Mouse (Mus musculus) left cerebral cortex, postnatal 36 days (tissue): Measurements from ENCODE around the gene Rala. TPM values are rescaled to one million over a fixed set of nuclear protein-coding genes. Genes with fewer than 3 reads are reported as not detected.

ENCODE experiments used
- DNase-seq, 2 experiments: peaks; one replicate each; pipeline ENCODE4 v3.0.0; 2021 to 2022; ENCODE audit warnings: low spot score in 2 of 2, mixed read lengths in 1 of 2
- intact Hi-C: fragments of 180-260 bp; cut with DNase I; formaldehyde crosslinking; loops from one replicate; pipeline ENCODE4 v1.15.1; 2025
- total RNA-seq, 2 experiments: library from RNA; stranded (reverse); gene quantifications; 2 replicates each; pipeline ENCODE4 v1.2.3; 2021

Rala gene
- total RNA-seq, 2 experiments from 2014 or later, result 60.9 to 61.8 TPM

DNA sequence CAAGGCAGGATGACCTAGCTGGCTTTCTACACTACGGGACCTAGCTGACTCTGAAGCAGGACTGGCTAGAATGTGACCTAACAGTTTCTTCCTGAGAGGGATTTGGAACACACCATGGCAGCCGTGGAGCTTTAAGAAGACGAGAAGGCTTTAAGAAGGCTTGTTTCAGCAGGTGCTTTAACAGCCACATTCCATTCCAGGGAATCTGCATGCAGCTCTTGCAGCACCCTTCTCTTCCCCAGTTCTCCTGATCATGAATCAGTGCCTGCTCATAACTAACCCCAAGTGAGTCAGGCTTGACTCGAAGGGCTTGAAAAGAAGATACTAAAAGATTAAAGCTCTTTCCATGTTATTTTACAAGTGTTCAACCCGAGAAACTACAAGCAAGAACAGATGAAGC lies 43.4 kb downstream of the Rala start:
- DNase-seq, result no peak
- intact Hi-C loops, result no loop called here

DNA sequence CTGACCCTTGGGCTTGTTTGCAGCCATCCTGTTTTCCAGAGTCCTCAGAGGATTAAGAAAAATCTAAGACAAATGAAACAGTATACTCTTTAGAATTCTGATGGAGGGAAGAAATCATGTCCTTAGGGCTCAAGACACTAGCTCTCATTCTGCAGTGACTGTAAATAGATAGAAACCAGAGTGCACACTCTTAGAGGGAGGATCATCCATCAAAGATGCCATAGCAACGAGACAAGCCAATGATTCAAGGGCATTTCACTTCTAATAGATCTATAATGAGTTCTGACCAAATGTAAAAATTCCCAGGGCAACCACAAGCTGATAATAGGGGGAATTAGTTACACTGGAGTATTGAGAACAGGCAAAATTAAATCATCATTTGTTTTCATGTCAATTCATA lies 47.0 kb downstream of the Rala start:
- intact Hi-C loops, result no loop called here
- no peak for DNase-seq

DNA sequence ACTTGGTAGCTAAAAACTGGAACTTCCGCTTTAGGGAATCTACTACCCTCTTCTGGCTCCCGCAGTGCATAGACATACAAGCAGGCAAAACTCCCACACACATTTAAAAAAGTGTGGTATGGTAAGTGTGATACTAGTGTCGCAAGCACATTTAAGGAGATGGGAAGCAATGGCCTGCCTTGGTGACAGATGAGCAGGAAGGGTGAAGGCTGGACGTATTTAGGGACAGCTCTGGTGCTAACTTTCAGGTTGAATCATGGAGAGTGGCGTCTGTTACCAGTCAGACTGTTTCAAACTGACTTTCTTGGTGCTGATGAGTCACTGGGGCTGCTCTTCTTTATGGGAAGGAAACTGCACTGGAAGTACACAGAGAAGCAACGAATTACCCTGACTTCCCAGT lies 52.5 kb downstream of the Rala start:
- DNase-seq, result peak; percentile 30

DNA sequence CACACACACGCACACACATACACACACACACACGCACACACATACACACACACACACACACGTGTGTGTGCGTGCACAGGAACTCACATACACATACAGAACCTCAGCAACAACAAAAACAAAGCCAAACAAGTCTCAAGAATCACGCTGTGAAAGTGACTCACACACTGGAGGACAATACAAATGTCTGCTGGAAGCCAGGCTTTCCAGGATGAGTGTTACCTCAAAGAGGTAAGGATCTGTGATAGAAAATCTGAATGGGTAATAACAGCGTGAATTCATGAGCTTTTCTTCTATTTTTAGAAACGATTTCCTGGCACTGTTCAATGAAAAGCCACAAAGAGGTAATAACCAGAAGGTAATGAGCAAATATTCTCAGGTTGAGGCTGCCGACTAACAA lies 59.8 kb downstream of the Rala start:
- intact Hi-C loops, result no loop called here
- DNase-seq, result no peak

More for the DNA sequence above, 52.5 kb downstream of the Rala start:
- intact Hi-C loops, result no loop called here

DNA sequence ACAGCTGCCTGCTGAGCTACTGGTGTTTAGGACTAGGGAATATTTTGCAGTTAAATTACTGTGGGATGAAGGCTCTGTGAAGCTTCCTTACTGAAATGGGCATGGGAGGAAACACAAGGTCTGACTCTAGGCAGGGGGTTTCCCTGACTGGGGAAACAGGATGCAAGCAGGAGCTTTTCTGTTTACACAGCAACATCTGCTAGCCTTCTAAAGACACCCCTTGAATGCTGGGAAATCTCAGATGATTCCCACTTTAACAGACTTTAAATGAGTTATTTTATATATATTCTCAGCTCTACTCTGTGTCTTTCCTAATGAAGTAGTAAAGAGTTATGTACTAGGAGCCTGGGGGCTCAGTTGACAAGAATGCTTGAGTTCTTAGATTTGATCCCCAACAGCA lies 65.0 kb downstream of the Rala start:
- DNase-seq, result no peak
- intact Hi-C loops, result no loop called here

DNA sequence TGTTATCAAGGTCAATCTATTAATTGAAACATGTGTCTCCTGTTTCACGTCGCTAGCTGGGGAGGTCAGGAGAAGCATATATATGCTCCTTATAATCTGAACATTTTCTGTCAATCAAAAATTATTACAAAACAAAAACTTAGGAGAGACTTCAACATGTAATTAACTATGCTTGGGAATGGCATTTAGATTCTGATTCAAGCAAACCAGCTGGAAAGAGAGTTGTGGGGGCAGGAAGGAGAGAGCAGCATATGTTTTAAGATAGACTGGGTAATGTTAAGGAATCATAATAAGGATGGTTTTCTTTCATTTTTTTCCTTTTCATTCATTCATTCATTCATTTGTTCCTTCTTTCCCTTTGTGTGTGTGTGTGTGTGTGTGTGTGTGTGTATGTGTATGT lies 77.3 kb downstream of the Rala start:
- intact Hi-C loops, result no loop called here
- peak in 1 of 2 experiments; percentile 18 for DNase-seq

DNA sequence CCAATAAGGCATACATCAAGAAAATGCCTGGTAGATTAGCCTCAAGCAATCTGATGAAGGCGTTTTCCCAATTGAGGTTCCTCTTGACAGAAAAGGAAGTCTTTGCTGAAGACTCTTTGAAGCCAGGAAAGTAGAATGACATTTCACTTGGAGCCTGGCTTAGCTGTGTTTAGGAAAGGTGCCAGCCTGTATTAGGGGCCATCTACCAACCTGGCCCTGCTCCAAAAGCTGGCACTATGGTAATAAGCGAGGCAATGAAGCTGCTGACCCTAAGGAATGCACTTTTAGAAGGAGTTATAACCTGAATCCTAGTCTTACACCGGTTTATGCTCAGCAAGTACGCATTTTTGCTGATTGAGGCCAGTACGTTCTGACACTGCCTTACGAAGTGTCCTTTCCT lies 83.5 kb downstream of the Rala start:
- DNase-seq, result no peak
- intact Hi-C loops, result no loop called here

DNA sequence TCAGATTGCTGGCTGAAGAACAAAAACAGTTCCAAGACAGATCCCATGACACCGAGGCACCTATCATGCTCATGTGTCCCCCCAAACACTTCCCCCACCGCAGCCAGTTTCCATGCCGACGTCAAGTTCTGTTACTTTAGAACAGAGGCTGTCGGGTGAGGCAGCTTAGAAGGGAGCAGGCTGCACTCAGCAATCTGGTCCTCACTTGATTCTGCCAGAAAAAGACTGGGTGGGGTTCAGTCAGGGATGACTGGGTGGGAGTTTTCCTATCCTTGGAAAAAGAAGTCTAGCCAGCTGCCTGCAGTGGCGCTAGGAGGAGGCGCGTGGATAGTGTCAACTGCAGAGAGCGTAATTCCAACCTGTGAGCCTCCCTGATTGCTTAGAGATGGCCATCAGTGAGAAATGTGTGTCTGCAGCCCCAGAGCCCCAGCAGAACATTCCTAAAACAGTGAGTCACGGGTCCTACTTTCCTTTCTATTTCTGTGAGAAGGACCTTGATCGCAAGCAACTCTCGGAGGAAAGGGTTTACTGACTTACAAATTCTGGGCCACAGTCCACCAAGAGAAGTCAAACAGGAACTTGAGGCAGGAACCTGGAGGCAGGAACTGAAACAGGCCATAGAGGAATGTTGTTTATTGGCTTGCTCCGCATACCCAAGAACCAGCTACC lies 84.5 kb downstream of the Rala start:
- intact Hi-C loops, result no loop called here

DNA sequence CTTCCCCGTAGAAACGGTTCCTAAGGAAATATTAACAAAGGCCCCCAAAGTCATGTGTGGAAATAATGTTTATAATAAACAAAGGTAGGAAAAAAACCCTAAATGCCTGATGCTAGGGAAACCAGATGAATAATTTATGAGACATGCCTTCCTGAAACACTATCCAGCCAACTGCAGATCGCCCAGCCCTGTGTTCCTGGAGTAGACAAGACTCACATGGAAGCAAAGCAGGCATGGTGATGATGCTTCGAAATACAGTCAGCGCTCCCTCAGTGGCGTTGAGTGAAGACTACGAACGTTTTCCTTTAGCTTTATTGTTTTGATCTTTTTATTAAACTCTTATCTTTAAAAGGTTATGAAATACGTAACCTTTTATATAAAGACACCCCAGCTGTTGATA lies 87.0 kb downstream of the Rala start:
- no peak for DNase-seq
- intact Hi-C loops, result no loop called here

More for the DNA sequence above, 84.5 kb downstream of the Rala start:
- peak; percentile 38 to 59 for DNase-seq

DNA sequence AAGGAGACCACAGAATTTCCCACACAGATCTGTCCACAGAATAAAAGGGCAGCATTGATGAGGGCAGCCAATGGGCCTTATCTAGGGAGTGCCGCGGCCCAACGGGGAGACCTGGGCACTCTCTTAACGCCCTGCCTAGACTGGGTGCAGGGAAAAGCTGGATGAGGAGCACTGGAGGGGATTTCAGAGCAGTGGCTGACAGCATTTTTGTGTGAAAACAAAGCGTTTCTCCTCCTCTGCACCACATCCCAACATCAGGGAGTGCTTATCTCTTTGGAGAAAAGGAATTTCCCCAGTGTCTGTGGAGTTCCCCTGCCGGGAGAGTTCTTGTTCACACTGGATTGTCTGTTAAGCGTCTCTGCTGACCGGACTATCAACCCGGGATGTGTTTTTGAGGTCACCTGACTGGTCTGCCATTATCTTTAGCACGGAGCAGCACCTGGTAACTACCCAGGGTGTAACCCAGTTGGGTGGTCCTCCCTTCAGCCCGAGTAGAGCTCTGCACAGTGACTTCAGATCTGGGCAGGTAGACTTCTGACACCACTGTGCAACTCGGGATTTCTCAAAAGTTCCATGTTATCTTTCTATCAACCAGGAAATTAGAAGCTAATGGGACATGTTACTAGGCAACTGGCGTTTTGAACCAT lies 88.4 kb downstream of the Rala start:
- DNase-seq, result no peak
- intact Hi-C loops, result no loop called here

DNA sequence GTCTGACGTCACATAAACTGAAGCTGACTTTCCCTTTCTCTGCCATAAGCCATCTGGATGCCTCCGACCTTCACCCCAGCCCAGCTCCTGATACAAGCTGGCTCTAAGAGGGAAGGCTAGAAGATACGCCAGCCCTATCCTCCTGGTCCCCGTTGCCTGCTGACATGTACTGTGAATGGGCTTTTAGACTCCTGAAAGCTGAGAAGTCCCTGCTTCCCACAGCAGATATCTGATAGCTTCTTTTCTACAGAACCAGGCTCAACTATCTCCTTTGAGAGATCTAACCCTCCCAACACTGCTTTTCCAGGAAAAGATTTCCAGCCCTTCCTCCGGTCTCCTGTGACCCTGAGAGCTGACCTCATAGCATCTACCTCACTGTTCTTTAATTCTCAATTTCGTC lies 89.3 kb downstream of the Rala start:
- no peak for DNase-seq
- intact Hi-C loops, result no loop called here

DNA sequence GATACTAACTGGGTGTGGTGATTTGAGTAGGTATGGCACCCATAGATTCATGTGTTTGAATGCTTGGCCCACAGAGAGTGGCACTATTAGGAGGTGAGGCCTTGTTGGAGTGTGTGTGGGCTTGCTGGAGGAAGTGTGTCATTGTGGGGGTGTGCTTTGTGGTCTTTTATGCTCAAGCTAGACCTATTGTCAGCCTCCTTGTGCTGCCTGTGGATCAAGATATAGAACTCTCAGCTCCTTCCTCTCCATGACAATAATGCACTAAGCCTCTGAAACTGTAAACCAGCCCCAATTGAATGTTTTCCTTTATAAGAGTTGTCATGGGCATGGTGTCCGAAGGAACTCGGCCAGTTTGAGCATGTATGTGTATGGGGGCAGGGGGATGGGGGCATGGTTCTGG lies 100.7 kb downstream of the Rala start:
- DNase-seq, result no peak

DNA sequence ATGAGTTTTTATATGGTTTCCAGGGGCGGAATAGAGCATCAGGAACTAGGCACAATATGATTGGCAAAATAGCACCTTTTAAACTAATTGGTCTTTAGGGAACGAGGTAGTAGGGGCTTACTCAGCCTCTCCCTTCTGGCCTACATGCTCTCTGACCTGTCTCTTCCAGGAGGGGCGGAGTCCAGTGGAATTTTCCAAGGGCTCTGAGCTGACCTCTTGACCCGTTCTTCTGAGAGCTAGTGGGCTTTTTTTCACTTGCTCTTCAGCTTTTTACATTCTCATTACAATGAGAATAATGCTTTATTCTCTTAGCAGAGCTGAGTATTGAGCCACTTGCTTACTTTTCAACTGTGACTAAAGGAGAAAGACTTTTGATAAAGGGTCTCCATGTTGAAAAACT lies 101.3 kb downstream of the Rala start:
- no peak for DNase-seq
- intact Hi-C loops, result no loop called here

More for the DNA sequence above, 100.7 kb downstream of the Rala start:
- intact Hi-C loops, result no loop called here

DNA sequence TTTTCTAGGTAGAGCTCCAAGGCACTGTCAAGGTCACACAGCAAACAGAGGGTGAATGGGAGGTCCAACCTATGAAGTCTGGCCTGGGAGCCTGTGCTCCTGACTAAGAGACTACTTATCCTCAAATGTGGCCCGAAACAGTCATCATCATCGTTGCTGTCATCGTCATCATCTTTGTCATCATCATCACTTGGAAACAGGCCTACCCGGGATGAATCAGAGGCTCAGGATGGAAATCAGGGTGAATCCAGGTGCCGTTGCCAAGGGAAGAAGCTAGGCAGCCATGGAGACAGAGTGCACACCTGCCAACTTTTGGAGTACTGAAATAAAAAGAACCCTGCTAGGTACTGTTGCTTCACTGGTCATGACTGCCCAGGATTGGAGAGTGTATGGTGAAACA lies 104.9 kb downstream of the Rala start:
- peak; percentile 21 to 23 for DNase-seq
- intact Hi-C loops, result no loop called here

DNA sequence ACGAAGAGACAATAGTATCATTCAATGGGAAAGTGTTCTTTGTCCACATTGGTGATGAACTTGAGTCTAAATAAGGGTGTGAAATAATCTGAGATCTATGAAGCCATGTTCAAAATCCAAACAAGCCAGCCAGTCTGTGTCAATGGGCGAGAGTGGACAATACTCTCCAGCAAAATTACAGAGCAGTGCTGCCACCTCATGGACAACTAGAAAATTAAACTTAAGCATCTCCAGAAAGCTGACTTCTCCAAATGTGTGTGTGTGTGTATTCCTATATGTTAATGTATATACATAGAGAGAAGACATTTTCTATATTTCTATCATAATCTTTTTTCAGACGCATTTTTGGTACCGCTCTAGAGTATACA lies 105.6 kb downstream of the Rala start:
- intact Hi-C loops, result no loop called here
- peak in 1 of 2 experiments; percentile 31 for DNase-seq

DNA sequence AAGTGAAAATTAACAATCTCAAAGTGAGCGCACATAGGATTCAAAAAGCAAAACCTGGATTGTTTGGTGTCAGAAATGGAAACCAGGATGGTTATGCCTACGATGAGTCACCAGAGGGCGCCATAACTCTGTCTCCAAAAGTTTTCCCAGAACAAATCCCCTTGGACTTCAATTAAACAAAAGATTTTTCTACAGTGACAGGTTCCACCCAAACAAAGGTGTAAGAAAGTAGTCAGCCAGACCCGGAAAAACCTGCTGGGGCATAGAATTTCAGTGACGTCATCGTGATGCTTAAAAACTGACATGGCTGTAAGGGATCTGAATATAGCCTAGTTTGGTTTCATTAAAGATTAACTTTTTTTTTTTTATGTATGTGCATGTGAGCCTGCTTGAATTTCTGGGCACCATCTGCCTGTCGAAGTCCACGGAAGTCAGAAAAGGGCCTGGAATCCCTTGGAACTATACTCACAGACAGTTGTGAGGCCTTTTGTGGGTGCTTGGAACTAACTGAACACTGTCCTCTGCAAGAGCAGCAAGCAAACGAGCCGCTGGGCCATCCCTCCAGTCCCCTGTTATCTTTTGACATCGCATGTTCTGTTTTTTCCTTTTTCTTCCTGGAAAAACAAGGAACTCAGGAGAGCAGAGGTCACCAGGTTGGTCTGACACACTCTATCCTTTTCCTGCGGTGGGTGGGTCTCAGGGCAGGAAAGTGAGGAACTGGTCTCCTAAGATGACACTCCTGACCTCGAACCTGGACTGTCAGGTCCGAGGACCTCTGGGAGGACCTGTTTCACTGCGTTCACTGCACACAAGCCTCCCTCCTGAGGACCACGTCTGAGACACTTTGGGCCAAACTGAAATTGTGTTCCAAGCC lies 106.2 kb downstream of the Rala start:
- intact Hi-C loops, result loop anchor here (1.0 kb wide), 1 partner anchor 145 kb away; no protein-coding TSS in a partner anchor
- peak; percentile 18 to 37 for DNase-seq

DNA sequence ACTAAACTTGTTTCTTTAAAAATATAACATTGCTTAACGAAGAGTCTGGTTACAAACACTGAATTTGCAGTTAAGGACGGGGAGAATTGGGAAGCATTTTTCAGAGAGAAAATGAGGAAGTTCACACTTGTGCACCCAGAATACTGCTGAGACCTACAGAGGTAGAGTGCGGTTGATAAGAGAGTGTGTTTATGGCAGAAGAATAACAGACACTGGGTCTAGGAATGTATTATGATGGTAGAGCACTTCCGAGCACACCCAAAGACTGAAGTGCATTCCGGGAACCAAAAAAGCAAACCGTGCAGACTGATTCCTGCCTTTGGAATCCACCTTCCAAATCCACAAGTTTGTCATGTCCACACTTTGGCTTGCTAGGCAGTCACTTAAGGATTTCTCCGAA lies 107.2 kb downstream of the Rala start:
- DNase-seq, result no peak
- intact Hi-C loops, result loop anchor here (1.0 kb wide), 1 partner anchor 146 kb away; no protein-coding TSS in a partner anchor

DNA sequence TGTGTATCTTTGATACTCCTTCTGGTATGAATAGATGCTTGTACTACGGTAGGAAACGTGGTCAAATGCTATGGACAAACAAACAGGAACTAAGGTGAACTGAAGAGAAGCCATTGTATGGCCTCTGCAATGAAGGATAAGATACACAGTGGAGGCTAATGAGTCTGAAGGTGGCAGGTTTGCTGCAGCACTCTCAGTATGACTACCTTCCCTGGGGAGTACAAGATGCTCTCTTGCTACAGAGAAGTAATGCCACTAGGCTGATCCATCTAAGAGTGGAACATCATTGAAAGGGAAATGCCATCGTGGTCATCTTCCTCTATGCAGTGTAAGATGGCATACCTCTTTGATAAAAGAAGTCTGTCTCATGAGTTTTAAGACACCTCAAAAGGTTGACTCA lies 111.1 kb downstream of the Rala start:
- intact Hi-C loops, result no loop called here
- DNase-seq, result no peak
